Mouse (Mus musculus): Measurements from ENCODE around the gene Gucd1.

Gene Gucd1

GRCm38 (mm10) chr10:75436604-75437217, 81.1 kb downstream of the Gucd1 start:
- 15% methylated on average over 3 of the region's 3 CpGs for WGBS

GRCm38 (mm10) chr10:75430633-75431032, 87.1 kb downstream of the Gucd1 start:
- WGBS: 98% methylated on average over 6 of the region's 6 CpGs

- 83% methylated on average over 5 of the region's 5 CpGs for WGBS
Measured at GRCm38 (mm10) chr10:75430147-75430537, 87.6 kb downstream of the Gucd1 start.

GRCm38 (mm10) chr10:75429522-75430146, 88.1 kb downstream of the Gucd1 start:
- 58% methylated on average over 7 of the region's 7 CpGs for WGBS

- 88% methylated on average over 6 of the region's 6 CpGs for WGBS
Measured at GRCm38 (mm10) chr10:75429004-75429380, 88.8 kb downstream of the Gucd1 start.

GRCm38 (mm10) chr10:75428049-75429003, 89.4 kb downstream of the Gucd1 start:
- WGBS: 80% methylated on average over 13 of the region's 13 CpGs

GRCm38 (mm10) chr10:75424498-75424901, 93.3 kb downstream of the Gucd1 start:
- 91% methylated on average over 10 of the region's 10 CpGs for WGBS

- 63% methylated on average over 4 of the region's 4 CpGs for WGBS
Measured at GRCm38 (mm10) chr10:75418747-75419146, 99.0 kb downstream of the Gucd1 start.

GRCm38 (mm10) chr10:75417363-75418042, 100.3 kb downstream of the Gucd1 start:
- 93% methylated on average over 8 of the region's 8 CpGs for WGBS

- 76% methylated on average over 7 of the region's 7 CpGs for WGBS
Measured at GRCm38 (mm10) chr10:75414925-75415324, 102.8 kb downstream of the Gucd1 start.

GRCm38 (mm10) chr10:75412114-75413103, 105.4 kb downstream of the Gucd1 start:
- 42% methylated on average over 27 of the region's 27 CpGs for WGBS

GRCm38 (mm10) chr10:75411343-75412113, 106.2 kb downstream of the Gucd1 start:
- WGBS: 61% methylated on average over 9 of the region's 10 CpGs

GRCm38 (mm10) chr10:75407741-75408140, 110.0 kb downstream of the Gucd1 start:
- 87% methylated on average over 4 of the region's 4 CpGs for WGBS

- 52% methylated on average over 13 of the region's 13 CpGs for WGBS
Measured at GRCm38 (mm10) chr10:75406755-75407154, 111.0 kb downstream of the Gucd1 start.

- 83% methylated on average over 8 of the region's 8 CpGs for WGBS
Measured at GRCm38 (mm10) chr10:75405916-75406315, 111.9 kb downstream of the Gucd1 start.

GRCm38 (mm10) chr10:75400958-75401357, 116.8 kb downstream of the Gucd1 start, which contains the start of gene Upb1:
TSS of gene Upb1 (plus strand) at chr10:75401115.
- 86% methylated on average over 4 of the region's 4 CpGs for WGBS

GRCm38 (mm10) chr10:75396966-75397365, 120.8 kb downstream of the Gucd1 start:
- 34% methylated on average over 14 of the region's 14 CpGs for WGBS

GRCm38 (mm10) chr10:75394796-75395195, 123.0 kb downstream of the Gucd1 start:
- 95% methylated on average over 8 of the region's 8 CpGs for WGBS

- 86% methylated on average over 4 of the region's 4 CpGs for WGBS
Measured at GRCm38 (mm10) chr10:75390832-75391231, 126.9 kb downstream of the Gucd1 start.

GRCm38 (mm10) chr10:75390156-75390555, 127.6 kb downstream of the Gucd1 start:
- WGBS: 72% methylated on average over 2 of the region's 2 CpGs
